Mouse (Mus musculus): ENCODE data around the gene Luc7l. TPM values are rescaled to one million over a fixed set of nuclear protein-coding genes. Genes with fewer than 3 reads are reported as not detected.

Gene Luc7l
- polyA plus RNA-seq, 1 experiment, result 59.8 TPM

DNA sequence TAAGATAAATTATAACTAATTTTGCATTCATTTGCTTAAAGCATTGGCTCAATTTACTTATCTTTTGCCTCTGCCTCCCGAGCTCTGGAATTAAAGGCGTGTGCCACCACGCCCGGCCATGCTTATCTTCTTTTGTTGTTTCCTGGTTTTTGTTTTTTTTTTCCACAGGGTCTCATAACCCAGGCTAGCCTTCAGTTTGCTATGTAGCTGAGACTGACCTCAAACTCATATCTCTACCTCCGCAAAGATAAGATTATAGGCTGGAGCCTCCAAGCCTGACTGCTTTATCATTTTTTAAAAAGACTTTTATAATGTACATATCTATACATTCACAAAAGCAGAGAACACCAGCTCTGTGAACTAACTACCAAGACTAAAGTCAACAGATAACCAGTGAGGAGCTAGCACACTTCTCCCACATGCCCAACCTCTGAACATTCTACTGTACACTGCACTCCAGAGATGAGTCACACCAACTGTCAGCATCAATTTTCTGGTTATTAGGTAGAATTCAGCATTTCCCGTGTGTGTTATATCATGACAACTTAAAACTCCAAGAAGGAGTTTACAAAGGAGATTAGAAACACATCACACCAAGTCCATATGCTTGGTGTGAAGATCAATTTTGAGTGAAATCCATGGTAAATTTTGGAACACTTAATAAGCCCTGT, 12.4 kb upstream of the Luc7l start:
- TF ChIP-seq POLR2A (IDR thresholded peaks at IDR 0.05; ENCODE audit: borderline replicate concordance, control insufficient read depth, low read depth, low read length) (no peak), CTCF (IDR thresholded peaks at IDR 0.05; ENCODE audit: control insufficient read depth, insufficient read depth, low read length) (no peak)
- Histone ChIP-seq H3K4me3 (replicated peaks; ENCODE audit: control insufficient read depth, low read depth, low read length) (no peak overlapping the region), H3K4me1 (ENCODE audit: control insufficient read depth, insufficient read depth, low read length) (peaks cover 3% of the 10 kb centered on the region), H3K27ac (ENCODE audit: control insufficient read depth, insufficient read depth, low read depth, low read length, poor library complexity) (no peak overlapping the region)
- WGBS, result 64% methylated on average over 6 of the region's 6 CpGs

GRCm38 (mm10) chr17:26240990-26241389, 11.7 kb upstream of the Luc7l start:
- H3K27ac ChIP-seq (ENCODE audit: control insufficient read depth, insufficient read depth, low read depth, low read length, poor library complexity), result no peak overlapping the region
- H3K4me3 ChIP-seq (replicated peaks; ENCODE audit: control insufficient read depth, low read depth, low read length), result no peak overlapping the region
- TF ChIP-seq POLR2A (IDR thresholded peaks at IDR 0.05; ENCODE audit: borderline replicate concordance, control insufficient read depth, low read depth, low read length), result no peak
- TF ChIP-seq CTCF (IDR thresholded peaks at IDR 0.05; ENCODE audit: control insufficient read depth, insufficient read depth, low read length), result no peak
- peaks cover 3% of the 10 kb centered on the region for H3K4me1 ChIP-seq (ENCODE audit: control insufficient read depth, insufficient read depth, low read length)
- 85% methylated on average over 6 of the region's 6 CpGs for WGBS

DNA sequence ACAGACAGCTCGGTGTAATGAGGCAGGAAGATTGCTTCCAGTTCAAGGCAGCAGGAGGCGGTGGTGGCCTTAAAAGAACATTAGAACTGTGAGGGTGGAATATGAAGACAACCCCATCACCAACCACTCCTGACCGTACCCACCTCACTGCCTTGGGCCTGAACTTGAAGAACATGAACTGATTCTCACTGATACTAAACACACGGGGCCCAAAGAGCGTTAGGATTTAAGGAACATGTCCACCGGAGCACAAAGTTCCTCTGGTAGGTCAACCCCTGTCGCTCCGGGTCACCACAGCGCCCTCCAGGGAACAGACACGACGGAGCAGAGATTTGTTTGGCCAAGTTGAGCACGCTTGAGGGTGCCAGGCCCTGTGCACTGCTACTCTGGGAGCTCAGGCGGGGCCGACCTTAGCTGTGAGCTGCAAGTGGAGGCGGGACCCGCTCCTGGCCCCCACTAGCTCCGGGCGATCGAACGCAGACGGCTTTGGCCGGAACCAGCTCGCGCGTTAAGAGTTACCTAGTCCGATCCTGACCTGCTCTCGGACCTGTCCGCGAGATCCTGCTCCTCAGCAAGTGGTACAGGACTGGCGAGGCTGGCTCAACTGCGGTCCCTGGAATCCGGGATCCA, 9.1 kb upstream of the Luc7l start:
- TF ChIP-seq POLR2A (IDR thresholded peaks at IDR 0.05; ENCODE audit: borderline replicate concordance, control insufficient read depth, low read depth, low read length) (0 out of 2 replicates have a peak, but pooled peaks have one; percentile 24), CTCF (IDR thresholded peaks at IDR 0.05; ENCODE audit: control insufficient read depth, insufficient read depth, low read length) (peak; percentile 47; the same call in 1 of the 2 replicates)
- H3K4me1 ChIP-seq (ENCODE audit: control insufficient read depth, insufficient read depth, low read length), result no peaks in the 10 kb centered on the region

DNA sequence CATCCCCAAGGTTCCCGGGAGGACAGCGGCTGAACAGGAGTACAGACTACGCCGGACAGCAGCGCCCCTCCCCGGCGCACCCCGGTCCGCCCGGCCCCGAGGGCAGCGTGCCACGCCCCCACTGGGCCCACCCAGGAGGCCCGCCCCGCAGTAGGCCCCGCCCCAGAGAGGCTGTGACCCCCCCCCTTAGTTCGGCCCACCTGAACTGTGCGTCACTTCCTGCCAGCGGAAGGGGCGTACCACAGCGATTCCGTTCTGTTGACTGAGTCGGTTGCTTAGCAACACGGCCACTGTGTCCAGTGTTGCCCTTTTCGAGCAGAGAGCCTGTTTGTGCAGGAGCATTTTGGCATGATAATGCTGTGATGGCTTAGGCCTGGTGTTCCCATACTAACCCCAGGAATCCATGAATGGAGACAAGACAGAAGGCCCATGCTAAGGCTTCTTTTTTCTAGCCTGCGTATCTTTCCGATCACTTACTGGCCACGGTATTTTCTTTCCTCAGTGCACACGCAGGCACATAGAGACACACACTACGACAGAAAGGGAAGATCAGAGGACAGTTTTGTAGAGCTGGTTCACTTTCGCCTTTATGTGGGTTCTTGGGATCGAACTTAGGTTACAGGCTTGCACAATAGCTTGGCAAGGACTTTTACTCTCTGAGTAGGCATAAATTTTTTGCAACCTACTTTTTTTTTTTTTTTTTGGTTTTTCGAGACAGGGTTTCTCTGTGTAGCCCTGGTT, 8.4 kb upstream of the Luc7l start, which contains the start of gene Fam234a:
Gene Fam234a (minus strand): TSS at position 142 of the 741 bp plus-strand sequence.
- 2% methylated on average over 33 of the region's 33 CpGs for WGBS
- Histone ChIP-seq H3K4me3 (replicated peaks; ENCODE audit: control insufficient read depth, low read depth, low read length) (peak within 1 kb of the TSS; percentile 77), H3K27ac (ENCODE audit: control insufficient read depth, insufficient read depth, low read depth, low read length, poor library complexity) (peak within 1 kb of the TSS; percentile 72), H3K4me1 (ENCODE audit: control insufficient read depth, insufficient read depth, low read length) (no peaks in the 10 kb centered on the region)
- TF ChIP-seq POLR2A (IDR thresholded peaks at IDR 0.05; ENCODE audit: borderline replicate concordance, control insufficient read depth, low read depth, low read length), result no peak; the same call in 1 of the 2 replicates
- TF ChIP-seq CTCF (IDR thresholded peaks at IDR 0.05; ENCODE audit: control insufficient read depth, insufficient read depth, low read length), result no peak

More for the DNA sequence above, 9.1 kb upstream of the Luc7l start:
- peak overlapping the region; percentile 72 for H3K27ac ChIP-seq (ENCODE audit: control insufficient read depth, insufficient read depth, low read depth, low read length, poor library complexity)
- peak overlapping the region; percentile 77 for H3K4me3 ChIP-seq (replicated peaks; ENCODE audit: control insufficient read depth, low read depth, low read length)
- 1% methylated on average over 32 of the region's 32 CpGs for WGBS

DNA sequence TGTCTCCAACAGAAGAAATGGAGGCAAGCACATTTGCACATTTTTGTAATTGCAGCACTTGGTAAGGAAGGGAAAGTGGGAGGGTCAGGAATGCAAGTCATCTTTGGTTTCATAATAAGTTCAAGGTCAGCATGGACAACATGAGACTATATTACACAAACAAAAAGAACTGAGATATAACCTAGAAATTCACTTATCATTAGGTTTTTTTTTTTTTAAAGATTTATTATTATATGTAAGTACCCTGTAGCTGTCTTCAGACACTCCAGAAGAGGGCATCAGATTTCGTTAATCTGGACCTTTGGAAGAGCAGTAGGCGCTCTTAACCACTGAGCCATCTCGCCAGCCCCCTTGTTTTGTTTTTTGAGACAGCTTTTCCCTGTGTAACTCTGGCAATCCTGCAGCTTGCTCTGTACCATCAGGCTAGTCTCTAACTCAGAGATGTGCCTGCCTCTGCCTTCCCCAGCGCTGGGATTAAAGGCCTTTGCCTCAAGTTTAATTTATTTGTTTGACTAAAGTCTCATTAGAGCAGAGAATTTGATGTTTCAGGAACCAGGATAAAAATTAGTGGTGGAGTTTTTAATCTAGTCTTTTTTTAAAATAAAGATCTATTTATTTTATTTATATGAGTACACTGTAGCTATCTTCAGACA, 684 bp upstream of the Luc7l start:
- H3K4me1 ChIP-seq (ENCODE audit: control insufficient read depth, insufficient read depth, low read length), result peaks cover 1% of the 10 kb centered on the region; the same call in 1 of the 2 replicates
- peak overlapping the region; percentile 2 for H3K4me3 ChIP-seq (replicated peaks; ENCODE audit: control insufficient read depth, low read depth, low read length)
- 48% methylated on average over 4 of the region's 4 CpGs for WGBS
- H3K27ac ChIP-seq (ENCODE audit: control insufficient read depth, insufficient read depth, low read depth, low read length, poor library complexity), result no peak overlapping the region
- TF ChIP-seq POLR2A (IDR thresholded peaks at IDR 0.05; ENCODE audit: borderline replicate concordance, control insufficient read depth, low read depth, low read length) (no peak), CTCF (IDR thresholded peaks at IDR 0.05; ENCODE audit: control insufficient read depth, insufficient read depth, low read length) (no peak)

GRCm38 (mm10) chr17:26253399-26253798, 703 bp downstream of the Luc7l start:
- Histone ChIP-seq H3K4me3 (replicated peaks; ENCODE audit: control insufficient read depth, low read depth, low read length) (peak overlapping the region; percentile 95), H3K4me1 (ENCODE audit: control insufficient read depth, insufficient read depth, low read length) (peaks cover 1% of the 10 kb centered on the region; the same call in 1 of the 2 replicates), H3K27ac (ENCODE audit: control insufficient read depth, insufficient read depth, low read depth, low read length, poor library complexity) (peak overlapping the region; percentile 95)
- under 1% methylated on average over 24 of the region's 24 CpGs for WGBS
- TF ChIP-seq POLR2A (IDR thresholded peaks at IDR 0.05; ENCODE audit: borderline replicate concordance, control insufficient read depth, low read depth, low read length) (no peak), CTCF (IDR thresholded peaks at IDR 0.05; ENCODE audit: control insufficient read depth, insufficient read depth, low read length) (no peak)

DNA sequence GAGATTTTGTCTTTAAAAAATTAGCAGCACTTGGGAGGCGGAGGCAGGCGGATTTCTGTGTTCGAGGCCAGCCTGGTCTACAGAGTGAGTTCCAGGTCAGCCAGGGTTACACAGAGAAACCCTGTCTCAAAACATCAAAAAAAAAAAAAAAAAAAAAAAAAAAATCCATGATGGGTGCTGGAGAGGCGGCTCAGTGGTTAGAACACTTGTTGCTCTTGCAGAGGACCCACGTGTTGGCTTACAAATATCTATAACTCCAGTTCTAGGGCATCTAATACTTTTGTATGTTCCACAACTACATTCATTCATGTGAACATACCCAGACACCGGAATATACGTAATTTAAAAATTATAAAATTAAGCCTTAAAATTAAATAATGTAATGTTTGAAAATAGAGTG, 2.6 kb downstream of the Luc7l start:
- no peak overlapping the region for H3K27ac ChIP-seq (ENCODE audit: control insufficient read depth, insufficient read depth, low read depth, low read length, poor library complexity)
- no peak overlapping the region for H3K4me3 ChIP-seq (replicated peaks; ENCODE audit: control insufficient read depth, low read depth, low read length)
- no peak for TF ChIP-seq CTCF (IDR thresholded peaks at IDR 0.05; ENCODE audit: control insufficient read depth, insufficient read depth, low read length)
- TF ChIP-seq POLR2A (IDR thresholded peaks at IDR 0.05; ENCODE audit: borderline replicate concordance, control insufficient read depth, low read depth, low read length), result no peak
- WGBS, result 85% methylated on average over 7 of the region's 7 CpGs
- peaks cover 1% of the 10 kb centered on the region; the same call in 1 of the 2 replicates for H3K4me1 ChIP-seq (ENCODE audit: control insufficient read depth, insufficient read depth, low read length)

Measured in bone marrow, adult 2 months (tissue).